Mouse (Mus musculus): Measurements from ENCODE around the gene Doxl2.

DNA sequence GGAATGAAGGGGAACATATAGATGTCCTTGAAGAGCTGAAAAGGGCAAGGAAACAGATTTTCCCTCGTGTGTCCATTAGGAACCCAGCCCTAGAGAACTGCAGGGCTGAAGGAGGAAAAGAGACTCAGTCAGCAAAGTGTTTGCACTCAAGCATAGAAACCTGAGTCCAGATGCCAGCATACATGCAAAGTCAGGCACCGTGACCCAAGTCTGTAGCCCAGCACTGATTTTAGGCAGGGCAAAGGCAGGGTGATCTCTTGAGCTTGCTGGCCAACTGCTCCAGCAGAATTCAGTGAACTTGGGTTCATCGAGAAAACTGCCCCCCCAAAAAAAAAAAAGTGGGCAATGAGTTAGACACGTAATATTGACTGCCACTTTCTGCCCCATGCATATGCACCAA is 17.2 kb downstream of the Doxl2 start:
- TF ChIP-seq EP300 (IDR thresholded peaks at IDR 0.05; ENCODE audit: low read depth) (no peak), CTCF (IDR thresholded peaks at IDR 0.05; ENCODE audit: low read depth) (no peak)
